Mouse (Mus musculus) midbrain, embryonic 10.5 days (tissue): Measurements from ENCODE around the gene Arl15. TPM values are rescaled to one million over a fixed set of nuclear protein-coding genes. Genes with fewer than 3 reads are reported as not detected.

ENCODE experiments used
- DNase-seq: peaks from one replicate; pipeline ENCODE4 v3.0.0-alpha.2; 2017; ENCODE audit warnings: low spot score
- H3K27ac ChIP-seq: fragments of 300-500 bp; sonication (generic); replicated peaks from 2 replicates; pipeline ENCODE4 v1.5.1; 2016; ENCODE audit warnings: mild to moderate bottlenecking
- H3K27me3 ChIP-seq: fragments of 300-500 bp; sonication (generic); 2 replicates; pipeline ENCODE4 v1.6.1; 2016; ENCODE audit warnings: low read depth, mild to moderate bottlenecking; ENCODE audit not compliant: poor library complexity, severe bottlenecking
- H3K36me3 ChIP-seq: fragments of 300-500 bp; sonication (generic); 2 replicates; pipeline ENCODE4 v1.6.1; 2016; ENCODE audit warnings: mild to moderate bottlenecking, moderate library complexity
- H3K4me1 ChIP-seq: fragments of 300-500 bp; sonication (generic); 2 replicates; pipeline ENCODE4 v1.6.1; 2016
- H3K4me3 ChIP-seq: fragments of 300-500 bp; sonication (generic); 2 replicates; pipeline ENCODE4 v1.5.1; 2016; ENCODE audit warnings: mild to moderate bottlenecking, moderate library complexity
- H3K9me3 ChIP-seq: fragments of 300-500 bp; sonication (generic); replicated peaks from 2 replicates; pipeline ENCODE4 v1.6.1; 2016; ENCODE audit warnings: mild to moderate bottlenecking
- WGBS: fragments of 180-500 bp; shearing (Covaris S2); methylation state at CpG from one replicate; pipeline ENCODE4 v1.1.7; 2016; 5-methylcytosine and 5-hydroxymethylcytosine counted together
- polyA plus RNA-seq: library from polyadenylated mRNA; unstranded; fragments of >200 nt; fragmentation: Nextera tagmentation; extraction: Ambion mirVana; gene quantifications from 2 replicates; pipeline ENCODE4 v1.2.1, GENCODE M21; 2016

Gene Arl15
- polyA plus RNA-seq, 1 experiment from 2014 or later: 10.4 TPM

DNA sequence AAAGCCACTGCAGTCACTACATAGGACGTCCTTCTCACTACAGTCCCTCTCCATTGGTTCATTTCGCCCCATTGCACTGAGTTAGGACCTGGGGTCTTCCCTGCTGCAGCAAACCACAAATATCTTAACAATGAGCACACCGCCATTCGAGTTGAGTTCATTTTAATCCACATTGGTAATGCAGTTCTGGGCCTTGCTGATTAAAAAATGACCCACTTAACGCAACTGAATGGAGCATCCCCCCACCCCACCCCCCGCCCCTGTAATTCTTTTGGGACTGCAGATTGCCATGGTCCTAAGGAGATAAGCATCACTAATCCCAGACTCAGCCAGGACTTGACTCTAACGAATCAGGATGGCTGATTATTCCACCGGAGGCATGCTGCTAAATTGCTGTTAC, 280.2 kb downstream of the Arl15 start:
- H3K4me1 ChIP-seq: peaks cover 41% of the 10 kb centered on the region
- 21% methylated on average over 8 of the region's 8 CpGs for WGBS
- H3K4me3 ChIP-seq: no peak overlapping the region
- H3K36me3 ChIP-seq: no peaks in the 10 kb centered on the region
- H3K9me3 ChIP-seq: no peaks in the 10 kb centered on the region
- H3K27ac ChIP-seq: no peak overlapping the region; the same call in 1 of the 2 replicates
- no peaks in the 10 kb centered on the region for H3K27me3 ChIP-seq
- DNase-seq: peak; percentile 25

- Histone ChIP-seq H3K4me1 (peaks cover 41% of the 10 kb centered on the region), H3K36me3 (no peaks in the 10 kb centered on the region), H3K4me3 (no peak overlapping the region), H3K27ac (no peak overlapping the region), H3K9me3 (no peaks in the 10 kb centered on the region), H3K27me3 (no peaks in the 10 kb centered on the region)
- DNase-seq: no peak
- WGBS: 71% methylated on average over 9 of the region's 9 CpGs
These were observed 281.5 kb downstream of the Arl15 start for GRCm38 (mm10) chr13:114075724-114076384.

DNA sequence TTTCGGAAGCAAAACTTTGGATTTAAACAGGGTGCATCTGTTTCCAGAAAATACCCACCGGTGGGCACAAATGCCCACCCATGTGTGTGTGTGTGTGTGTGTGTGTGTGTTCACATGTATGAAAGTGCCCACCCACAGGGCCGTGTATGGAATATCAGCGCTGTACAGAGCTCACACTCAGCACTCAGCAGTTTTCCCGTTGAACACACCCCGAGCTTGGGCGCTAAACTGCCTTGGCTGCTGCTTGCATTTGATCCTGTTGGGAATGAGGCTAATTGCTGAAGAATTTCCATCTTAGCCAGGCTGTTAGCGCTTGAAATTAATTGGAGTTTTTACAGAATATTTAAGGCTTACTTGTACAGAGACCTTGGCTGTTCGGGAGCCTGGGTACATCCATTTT, 282.9 kb downstream of the Arl15 start:
- H3K4me1 ChIP-seq: peaks cover 41% of the 10 kb centered on the region
- H3K9me3 ChIP-seq: no peaks in the 10 kb centered on the region
- WGBS: 90% methylated on average over 9 of the region's 9 CpGs
- H3K4me3 ChIP-seq: no peak overlapping the region
- no peaks in the 10 kb centered on the region for H3K36me3 ChIP-seq
- H3K27ac ChIP-seq: no peak overlapping the region
- no peak for DNase-seq
- no peaks in the 10 kb centered on the region for H3K27me3 ChIP-seq

DNA sequence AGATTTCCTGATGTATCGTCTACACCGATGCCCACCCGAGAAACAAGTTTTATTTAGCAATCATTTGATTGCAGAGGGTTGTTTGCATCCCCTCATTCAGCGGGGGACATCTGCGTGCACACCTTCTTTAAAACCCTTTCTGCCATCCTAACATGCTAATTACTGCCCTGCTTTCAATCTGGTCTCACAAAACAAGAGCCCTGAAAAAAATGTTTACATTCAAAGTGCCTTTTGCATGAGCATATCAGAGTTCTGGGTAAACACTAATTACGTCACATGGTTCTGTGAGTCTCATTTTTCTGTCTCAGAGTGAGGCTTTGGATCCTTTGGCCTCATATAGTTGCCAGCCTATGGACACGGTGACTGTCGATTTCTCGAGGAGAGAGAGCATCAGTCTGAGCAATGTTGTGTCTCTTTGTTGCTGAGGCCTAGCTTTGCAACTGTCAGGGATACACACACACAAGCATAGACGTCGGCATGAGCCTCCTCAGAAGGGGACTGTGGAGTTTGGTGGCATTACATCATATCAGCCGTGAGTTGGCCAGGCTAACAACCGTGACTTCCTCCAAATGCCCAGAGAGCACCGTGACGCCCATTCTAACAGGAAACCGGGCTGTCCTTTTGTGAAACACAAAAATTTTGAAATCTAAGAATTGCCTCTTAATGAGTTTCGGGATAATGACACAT, 283.4 kb downstream of the Arl15 start:
- no peaks in the 10 kb centered on the region for H3K27me3 ChIP-seq
- H3K27ac ChIP-seq: no peak overlapping the region; the same call in 1 of the 2 replicates
- DNase-seq: no peak
- no peaks in the 10 kb centered on the region for H3K9me3 ChIP-seq
- H3K36me3 ChIP-seq: no peaks in the 10 kb centered on the region
- H3K4me1 ChIP-seq: peaks cover 41% of the 10 kb centered on the region
- 71% methylated on average over 17 of the region's 17 CpGs for WGBS
- H3K4me3 ChIP-seq: no peak overlapping the region

DNA sequence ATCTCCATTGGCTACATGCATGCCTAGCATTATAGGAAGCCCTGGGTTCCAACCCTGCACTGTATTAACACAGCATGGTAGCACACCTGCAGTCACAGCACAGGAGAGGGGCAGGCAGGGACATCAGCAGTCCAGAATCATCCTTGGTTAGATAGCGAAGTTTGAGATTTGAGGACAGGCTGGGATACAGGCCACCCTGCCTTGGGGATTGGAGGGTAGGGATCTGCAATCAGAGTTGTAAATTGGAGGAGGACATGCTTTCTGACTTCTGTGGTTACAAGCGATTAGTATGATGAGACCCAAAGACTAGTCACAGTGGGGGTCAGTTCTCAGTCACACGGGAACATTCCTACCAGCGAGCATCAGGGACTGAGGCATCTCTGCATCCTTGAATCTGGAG, 284.5 kb downstream of the Arl15 start:
- WGBS: 82% methylated on average over 4 of the region's 4 CpGs
- no peak for DNase-seq
- H3K27ac ChIP-seq: no peak overlapping the region
- no peaks in the 10 kb centered on the region for H3K27me3 ChIP-seq
- no peak overlapping the region for H3K4me3 ChIP-seq
- peaks cover 34% of the 10 kb centered on the region for H3K4me1 ChIP-seq
- no peaks in the 10 kb centered on the region for H3K9me3 ChIP-seq
- H3K36me3 ChIP-seq: no peaks in the 10 kb centered on the region

- 94% methylated on average over 6 of the region's 6 CpGs for WGBS
- no peak for DNase-seq
These were observed 285.4 kb downstream of the Arl15 start for GRCm38 (mm10) chr13:114079751-114080150.

GRCm38 (mm10) chr13:114080491-114080890, 286.2 kb downstream of the Arl15 start:
- no peak overlapping the region for H3K27ac ChIP-seq
- WGBS: 96% methylated on average over 8 of the region's 8 CpGs
- no peaks in the 10 kb centered on the region for H3K36me3 ChIP-seq
- H3K4me3 ChIP-seq: no peak overlapping the region
- no peak for DNase-seq
- H3K27me3 ChIP-seq: no peaks in the 10 kb centered on the region
- H3K4me1 ChIP-seq: peaks cover 19% of the 10 kb centered on the region
- no peaks in the 10 kb centered on the region for H3K9me3 ChIP-seq

More at GRCm38 (mm10) chr13:114079751-114080150, 285.4 kb downstream of the Arl15 start:
- Histone ChIP-seq H3K9me3 (no peaks in the 10 kb centered on the region), H3K27me3 (no peaks in the 10 kb centered on the region), H3K36me3 (no peaks in the 10 kb centered on the region), H3K4me3 (no peak overlapping the region), H3K4me1 (peaks cover 25% of the 10 kb centered on the region), H3K27ac (no peak overlapping the region)

GRCm38 (mm10) chr13:114083570-114084138, 289.3 kb downstream of the Arl15 start:
- H3K9me3 ChIP-seq: no peaks in the 10 kb centered on the region
- no peak overlapping the region for H3K4me3 ChIP-seq
- no peaks in the 10 kb centered on the region for H3K36me3 ChIP-seq
- no peak overlapping the region for H3K27ac ChIP-seq
- 90% methylated on average over 3 of the region's 3 CpGs for WGBS
- no peak for DNase-seq
- H3K4me1 ChIP-seq: peaks cover 3% of the 10 kb centered on the region; the same call in 1 of the 2 replicates
- no peaks in the 10 kb centered on the region for H3K27me3 ChIP-seq

DNA sequence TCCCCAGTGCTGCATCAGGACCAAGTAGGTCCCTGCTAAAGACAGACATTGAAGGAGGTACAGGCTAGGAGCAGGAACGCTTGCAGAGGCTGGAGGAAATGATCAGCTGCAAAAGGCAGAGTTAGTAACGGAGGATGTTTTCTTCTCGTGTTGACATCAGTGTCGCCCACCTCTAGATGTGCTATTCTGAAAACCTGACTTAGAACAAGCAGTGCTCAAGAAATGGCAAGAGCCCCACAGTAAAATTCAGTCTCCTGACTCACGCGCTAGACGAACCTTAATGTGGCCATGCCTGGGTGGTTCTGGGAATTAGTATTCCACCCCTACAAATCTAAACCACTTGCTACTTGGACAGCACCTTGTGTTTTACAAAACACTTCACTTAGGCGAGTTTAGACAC, 291.1 kb downstream of the Arl15 start:
- H3K27me3 ChIP-seq: no peaks in the 10 kb centered on the region
- no peaks in the 10 kb centered on the region for H3K9me3 ChIP-seq
- no peak for DNase-seq
- no peaks in the 10 kb centered on the region for H3K36me3 ChIP-seq
- no peaks in the 10 kb centered on the region; the same call in 1 of the 2 replicates for H3K4me1 ChIP-seq
- H3K4me3 ChIP-seq: no peak overlapping the region
- 88% methylated on average over 8 of the region's 8 CpGs for WGBS
- no peak overlapping the region for H3K27ac ChIP-seq

DNA sequence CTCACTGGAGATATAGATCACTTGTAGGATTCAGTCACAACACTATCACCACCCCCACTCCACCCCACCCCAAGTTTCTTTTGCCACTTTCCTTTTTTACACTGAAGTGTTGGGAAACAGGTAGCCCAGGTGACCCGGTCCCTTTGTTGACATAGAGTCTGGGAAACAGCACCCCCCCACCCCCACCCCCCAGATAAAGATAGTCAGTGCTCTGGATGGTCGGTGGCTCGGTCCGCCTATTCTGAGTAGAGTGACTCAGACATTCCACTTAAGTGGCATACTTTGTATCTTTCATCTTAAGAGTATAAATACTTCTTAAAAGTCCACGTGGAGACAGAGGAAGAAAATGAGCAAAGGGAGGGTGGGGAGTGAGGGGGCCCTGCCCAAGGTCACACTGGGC, 292.0 kb downstream of the Arl15 start:
- 79% methylated on average over 5 of the region's 5 CpGs for WGBS
- Histone ChIP-seq H3K4me3 (no peak overlapping the region), H3K4me1 (no peaks in the 10 kb centered on the region; the same call in 1 of the 2 replicates), H3K27ac (no peak overlapping the region), H3K27me3 (no peaks in the 10 kb centered on the region), H3K36me3 (no peaks in the 10 kb centered on the region), H3K9me3 (no peaks in the 10 kb centered on the region)
- no peak for DNase-seq

GRCm38 (mm10) chr13:114086801-114087200, 292.5 kb downstream of the Arl15 start:
- 93% methylated on average over 5 of the region's 5 CpGs for WGBS
- Histone ChIP-seq H3K36me3 (no peaks in the 10 kb centered on the region), H3K4me1 (no peaks in the 10 kb centered on the region; the same call in 1 of the 2 replicates), H3K27ac (no peak overlapping the region), H3K9me3 (no peaks in the 10 kb centered on the region), H3K4me3 (no peak overlapping the region), H3K27me3 (no peaks in the 10 kb centered on the region)
- no peak for DNase-seq

- no peaks in the 10 kb centered on the region for H3K9me3 ChIP-seq
- no peaks in the 10 kb centered on the region for H3K27me3 ChIP-seq
- H3K36me3 ChIP-seq: no peaks in the 10 kb centered on the region
- DNase-seq: no peak
- H3K4me3 ChIP-seq: no peak overlapping the region
- H3K27ac ChIP-seq: 0 out of 2 replicates have a peak overlapping the region, but pooled peaks have one; percentile 1
- WGBS: 86% methylated on average over 10 of the region's 10 CpGs
- H3K4me1 ChIP-seq: peaks cover 6% of the 10 kb centered on the region
These were observed 293.6 kb downstream of the Arl15 start for GRCm38 (mm10) chr13:114087696-114088465.
